Mouse (Mus musculus): Measurements from ENCODE around the gene Atf7ip2. TPM values are rescaled to one million over a fixed set of nuclear protein-coding genes. Genes with fewer than 3 reads are reported as not detected.

The Atf7ip2 gene
- polyA plus RNA-seq, 1 experiment from 2014 or later = 0.44 TPM

GRCm38 (mm10) chr16:10300231-10301186, 108.0 kb downstream of the Atf7ip2 start:
- no peak overlapping the region for H3K4me3 ChIP-seq
- H3K36me3 ChIP-seq = no peaks in the 10 kb centered on the region
- no peak overlapping the region for H3K9ac ChIP-seq
- no peaks in the 10 kb centered on the region for H3K27me3 ChIP-seq (replicated peaks)
- H3K4me2 ChIP-seq (replicated peaks) = no peak overlapping the region
- no peaks in the 10 kb centered on the region for H3K9me3 ChIP-seq
- 62% methylated on average over 3 of the region's 3 CpGs for WGBS
- no peak for ATAC-seq (ENCODE audit: low FRiP score, low read depth)
- H3K4me1 ChIP-seq = no peaks in the 10 kb centered on the region
- H3K27ac ChIP-seq = no peak overlapping the region

Small RNA genes within 50 kb of the gene (microRNA-seq; reads per million reads assigned to microRNA genes)
- gene Gm22932 = not detected

Other genes with a start within 250 kb of the Atf7ip2 start
- 2.3 and 2.9 TPM in 2 replicates for gene Grin2a, start 197.2 kb upstream of the Atf7ip2 start, polyA plus RNA-seq (2016; fragmentation: Nextera tagmentation; extraction: Ambion mirVana)
- gene Rpl39l, start 22.5 kb upstream of the Atf7ip2 start, polyA plus RNA-seq (2016; fragmentation: Nextera tagmentation; extraction: Ambion mirVana) = not detected in 2 replicates
- gene Emp2, start 121.3 kb downstream of the Atf7ip2 start, polyA plus RNA-seq (2016; fragmentation: Nextera tagmentation; extraction: Ambion mirVana) = 2.5 TPM in 2 replicates
- 0.65 and 0.82 TPM in 2 replicates for gene Tekt5, start 202.8 kb downstream of the Atf7ip2 start, polyA plus RNA-seq (2016; fragmentation: Nextera tagmentation; extraction: Ambion mirVana)
- gene Nubp1, start 219.2 kb downstream of the Atf7ip2 start, polyA plus RNA-seq (2016; fragmentation: Nextera tagmentation; extraction: Ambion mirVana) = 54.3 and 55.5 TPM in 2 replicates

Measured in neural tube, embryonic 12.5 days (tissue).